Mouse (Mus musculus): Measurements from ENCODE around the gene Lnx1. TPM values are rescaled to one million over a fixed set of nuclear protein-coding genes. Genes with fewer than 3 reads are reported as not detected.

The Lnx1 gene
- polyA plus RNA-seq, 1 experiment from 2014 or later, result 1.5 TPM

DNA sequence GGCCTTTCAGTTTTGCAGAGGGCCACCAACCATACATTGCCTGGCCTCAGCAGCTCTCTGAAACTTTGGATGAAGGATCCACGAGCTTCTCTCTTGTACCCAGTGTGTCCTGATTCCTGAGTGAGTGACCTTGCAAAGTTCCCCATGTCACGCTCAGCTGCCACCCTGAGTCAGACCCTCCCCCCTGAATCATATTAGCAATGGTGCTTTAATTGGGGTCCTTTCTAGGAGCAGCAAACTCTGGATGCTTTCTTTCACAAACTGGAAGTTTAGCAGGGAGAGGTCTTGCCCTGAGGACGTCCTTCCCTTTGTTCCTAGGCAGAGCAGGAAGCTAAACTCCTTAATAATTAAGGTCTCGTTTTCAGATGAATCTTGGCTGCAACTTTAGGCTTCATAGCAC, 22.8 kb upstream of the Lnx1 start:
- Histone ChIP-seq H3K4me1 (replicated peaks) (peaks cover 17% of the 10 kb centered on the region), H3K9ac (replicated peaks) (no peak overlapping the region), H3K27ac (no peak overlapping the region; the same call in 1 of the 2 replicates), H3K36me3 (no peaks in the 10 kb centered on the region), H3K27me3 (no peaks in the 10 kb centered on the region), H3K9me3 (0 out of 2 replicates have a peak, but pooled peaks cover 3% of the 10 kb centered on the region), H3K4me2 (no peak overlapping the region), H3K4me3 (replicated peaks) (no peak overlapping the region)
- no peak for ATAC-seq (ENCODE audit: insufficient number of reproducible peaks, insufficient read depth, low FRiP score, low TSS enrichment, low read depth)
- 37% methylated on average over 4 of the region's 4 CpGs for WGBS

DNA sequence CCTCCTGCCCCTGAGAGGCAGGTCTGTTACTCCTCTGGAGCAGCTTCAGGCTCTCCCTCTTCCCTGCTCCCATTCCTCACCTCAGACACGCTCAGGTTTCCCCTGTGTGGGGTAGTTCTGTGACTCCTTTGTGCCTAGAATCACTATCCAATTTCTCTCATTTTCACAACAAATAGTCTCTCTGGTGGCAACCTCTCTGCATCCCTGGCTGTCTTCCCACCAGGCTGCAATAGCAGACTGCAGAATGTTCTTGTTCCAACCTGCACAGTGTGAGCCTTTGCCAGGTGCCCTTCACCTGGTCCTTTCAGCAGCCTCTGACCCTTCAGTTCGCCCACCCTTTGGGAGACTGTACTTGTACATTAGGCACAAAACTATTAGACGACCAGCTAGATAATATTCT, 19.1 kb upstream of the Lnx1 start:
- H3K4me1 ChIP-seq (replicated peaks), result peaks cover 13% of the 10 kb centered on the region; the same call in 1 of the 2 replicates
- no peaks in the 10 kb centered on the region for H3K27me3 ChIP-seq
- H3K9me3 ChIP-seq, result 0 out of 2 replicates have a peak, but pooled peaks cover 3% of the 10 kb centered on the region
- H3K36me3 ChIP-seq, result no peaks in the 10 kb centered on the region
- H3K4me3 ChIP-seq (replicated peaks), result no peak overlapping the region
- no peak overlapping the region for H3K9ac ChIP-seq (replicated peaks)
- H3K27ac ChIP-seq, result no peak overlapping the region
- 68% methylated on average over 3 of the region's 3 CpGs for WGBS
- ATAC-seq (ENCODE audit: insufficient number of reproducible peaks, insufficient read depth, low FRiP score, low TSS enrichment, low read depth), result no peak
- no peak overlapping the region for H3K4me2 ChIP-seq

DNA sequence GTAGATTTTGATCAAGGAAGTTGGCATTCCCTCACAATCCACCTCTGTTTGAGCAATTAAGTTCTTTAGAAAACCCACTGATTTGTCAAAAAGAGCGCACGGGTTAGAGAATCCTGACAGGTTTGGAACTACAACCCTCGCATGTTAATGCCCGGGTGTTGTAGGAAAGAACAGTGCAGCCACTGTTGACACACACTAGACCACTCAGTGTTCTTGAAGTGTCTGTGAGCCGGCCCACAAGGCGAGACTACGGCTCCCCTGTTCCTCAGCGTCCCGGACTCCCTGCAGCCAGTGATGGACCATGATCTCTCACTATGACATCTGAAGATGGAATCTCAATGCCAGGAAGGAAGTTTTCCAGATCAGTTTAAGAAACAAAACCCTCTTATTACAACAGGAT, 17.9 kb upstream of the Lnx1 start:
- ATAC-seq (ENCODE audit: insufficient number of reproducible peaks, insufficient read depth, low FRiP score, low TSS enrichment, low read depth), result no peak
- Histone ChIP-seq H3K4me1 (replicated peaks) (peaks cover 4% of the 10 kb centered on the region; the same call in 1 of the 2 replicates), H3K27me3 (no peaks in the 10 kb centered on the region), H3K27ac (no peak overlapping the region), H3K4me2 (no peak overlapping the region), H3K9me3 (0 out of 2 replicates have a peak, but pooled peaks cover 3% of the 10 kb centered on the region), H3K36me3 (no peaks in the 10 kb centered on the region), H3K4me3 (replicated peaks) (no peak overlapping the region), H3K9ac (replicated peaks) (no peak overlapping the region)
- WGBS, result 78% methylated on average over 9 of the region's 9 CpGs

GRCm38 (mm10) chr5:74716165-74716564, 13.5 kb upstream of the Lnx1 start:
- peaks cover 6% of the 10 kb centered on the region for H3K4me1 ChIP-seq (replicated peaks)
- H3K27ac ChIP-seq, result no peak overlapping the region
- H3K36me3 ChIP-seq, result no peaks in the 10 kb centered on the region
- no peaks in the 10 kb centered on the region for H3K9me3 ChIP-seq
- no peaks in the 10 kb centered on the region for H3K27me3 ChIP-seq
- ATAC-seq (ENCODE audit: insufficient number of reproducible peaks, insufficient read depth, low FRiP score, low TSS enrichment, low read depth), result no peak
- H3K9ac ChIP-seq (replicated peaks), result no peak overlapping the region
- WGBS, result 18% methylated on average over 7 of the region's 7 CpGs
- H3K4me2 ChIP-seq, result no peak overlapping the region
- no peak overlapping the region for H3K4me3 ChIP-seq (replicated peaks)

- H3K27ac ChIP-seq, result no peak overlapping the region
- peaks cover 6% of the 10 kb centered on the region for H3K4me1 ChIP-seq (replicated peaks)
- 0 out of 2 replicates have a peak, but pooled peaks cover 3% of the 10 kb centered on the region for H3K27me3 ChIP-seq
- 78% methylated on average over 4 of the region's 4 CpGs for WGBS
- no peak overlapping the region for H3K4me2 ChIP-seq
- H3K4me3 ChIP-seq (replicated peaks), result no peak overlapping the region
- ATAC-seq (ENCODE audit: insufficient number of reproducible peaks, insufficient read depth, low FRiP score, low TSS enrichment, low read depth), result no peak
- H3K36me3 ChIP-seq, result no peaks in the 10 kb centered on the region
- H3K9ac ChIP-seq (replicated peaks), result no peak overlapping the region
- no peaks in the 10 kb centered on the region for H3K9me3 ChIP-seq
Observed at GRCm38 (mm10) chr5:74712811-74713210, 10.1 kb upstream of the Lnx1 start.

DNA sequence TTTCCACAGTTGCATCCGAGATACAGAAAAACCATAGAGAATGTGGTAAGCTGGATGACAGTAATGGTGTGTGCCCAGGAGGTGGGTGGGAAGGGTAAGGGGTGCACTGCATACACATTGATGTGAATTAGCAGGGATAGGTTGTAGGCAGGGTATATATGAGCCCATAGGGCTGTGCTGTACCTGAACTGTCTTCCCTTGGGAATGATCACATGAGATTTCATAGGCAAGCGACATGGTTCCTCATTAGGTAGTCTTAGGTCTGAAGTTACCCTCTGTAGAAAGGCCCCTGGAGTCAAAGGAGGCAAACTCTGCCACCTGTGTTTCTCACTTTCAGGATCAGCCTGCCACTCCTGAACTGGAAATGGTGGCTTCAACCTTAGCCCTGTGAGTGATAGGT, 9.3 kb upstream of the Lnx1 start:
- Histone ChIP-seq H3K4me3 (replicated peaks) (no peak overlapping the region), H3K4me2 (no peak overlapping the region), H3K36me3 (no peaks in the 10 kb centered on the region), H3K9me3 (no peaks in the 10 kb centered on the region), H3K4me1 (replicated peaks) (peaks cover 10% of the 10 kb centered on the region), H3K27ac (no peak overlapping the region), H3K27me3 (0 out of 2 replicates have a peak, but pooled peaks cover 3% of the 10 kb centered on the region), H3K9ac (replicated peaks) (no peak overlapping the region)
- ATAC-seq (ENCODE audit: insufficient number of reproducible peaks, insufficient read depth, low FRiP score, low TSS enrichment, low read depth), result no peak
- 91% methylated on average over 2 of the region's 2 CpGs for WGBS

DNA sequence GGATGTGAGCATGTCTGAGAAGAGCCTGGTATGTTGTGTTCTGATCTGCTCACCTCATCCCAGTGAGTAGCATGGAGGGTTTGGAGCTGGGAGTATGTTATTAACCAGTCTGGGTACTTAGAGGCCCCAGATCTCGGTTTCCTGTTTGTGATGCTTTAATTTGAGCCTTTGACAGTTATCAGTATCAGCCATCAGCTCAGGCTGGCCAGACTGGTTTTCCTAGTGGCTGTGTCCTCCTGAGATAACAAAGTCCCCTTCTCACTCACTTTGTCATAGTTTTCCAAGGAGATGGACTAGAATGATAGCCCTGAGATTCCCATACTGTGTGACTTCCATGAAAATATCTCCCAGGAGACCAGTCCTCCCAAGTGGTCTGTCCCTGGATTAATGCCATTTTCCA, 8.3 kb upstream of the Lnx1 start:
- Histone ChIP-seq H3K27ac (no peak overlapping the region), H3K4me3 (replicated peaks) (no peak overlapping the region), H3K4me1 (replicated peaks) (peaks cover 18% of the 10 kb centered on the region), H3K27me3 (0 out of 2 replicates have a peak, but pooled peaks cover 3% of the 10 kb centered on the region), H3K9me3 (no peaks in the 10 kb centered on the region), H3K9ac (replicated peaks) (no peak overlapping the region), H3K36me3 (no peaks in the 10 kb centered on the region), H3K4me2 (no peak overlapping the region)
- no peak for ATAC-seq (ENCODE audit: insufficient number of reproducible peaks, insufficient read depth, low FRiP score, low TSS enrichment, low read depth)
- 63% methylated on average over 1 of the region's 1 CpGs for WGBS

GRCm38 (mm10) chr5:74710181-74710580, 7.5 kb upstream of the Lnx1 start:
- WGBS, result 88% methylated on average over 4 of the region's 4 CpGs
- H3K4me3 ChIP-seq (replicated peaks), result no peak overlapping the region
- peaks cover 22% of the 10 kb centered on the region for H3K4me1 ChIP-seq (replicated peaks)
- ATAC-seq (ENCODE audit: insufficient number of reproducible peaks, insufficient read depth, low FRiP score, low TSS enrichment, low read depth), result no peak
- 0 out of 2 replicates have a peak, but pooled peaks cover 3% of the 10 kb centered on the region for H3K27me3 ChIP-seq
- H3K27ac ChIP-seq, result no peak overlapping the region
- H3K4me2 ChIP-seq, result no peak overlapping the region
- H3K36me3 ChIP-seq, result no peaks in the 10 kb centered on the region
- no peaks in the 10 kb centered on the region for H3K9me3 ChIP-seq
- H3K9ac ChIP-seq (replicated peaks), result no peak overlapping the region

- Histone ChIP-seq H3K4me1 (replicated peaks) (peaks cover 36% of the 10 kb centered on the region), H3K4me3 (replicated peaks) (peak overlapping the region; percentile 39), H3K27me3 (0 out of 2 replicates have a peak, but pooled peaks cover 3% of the 10 kb centered on the region), H3K36me3 (no peaks in the 10 kb centered on the region), H3K9ac (replicated peaks) (no peak overlapping the region), H3K9me3 (no peaks in the 10 kb centered on the region), H3K27ac (peak overlapping the region; percentile 75), H3K4me2 (peak overlapping the region; percentile 57)
- peak; percentile 79 for ATAC-seq (ENCODE audit: insufficient number of reproducible peaks, insufficient read depth, low FRiP score, low TSS enrichment, low read depth)
- 0% methylated on average over 8 of the region's 8 CpGs for WGBS
Observed at GRCm38 (mm10) chr5:74704460-74704790, 1.7 kb upstream of the Lnx1 start.

DNA sequence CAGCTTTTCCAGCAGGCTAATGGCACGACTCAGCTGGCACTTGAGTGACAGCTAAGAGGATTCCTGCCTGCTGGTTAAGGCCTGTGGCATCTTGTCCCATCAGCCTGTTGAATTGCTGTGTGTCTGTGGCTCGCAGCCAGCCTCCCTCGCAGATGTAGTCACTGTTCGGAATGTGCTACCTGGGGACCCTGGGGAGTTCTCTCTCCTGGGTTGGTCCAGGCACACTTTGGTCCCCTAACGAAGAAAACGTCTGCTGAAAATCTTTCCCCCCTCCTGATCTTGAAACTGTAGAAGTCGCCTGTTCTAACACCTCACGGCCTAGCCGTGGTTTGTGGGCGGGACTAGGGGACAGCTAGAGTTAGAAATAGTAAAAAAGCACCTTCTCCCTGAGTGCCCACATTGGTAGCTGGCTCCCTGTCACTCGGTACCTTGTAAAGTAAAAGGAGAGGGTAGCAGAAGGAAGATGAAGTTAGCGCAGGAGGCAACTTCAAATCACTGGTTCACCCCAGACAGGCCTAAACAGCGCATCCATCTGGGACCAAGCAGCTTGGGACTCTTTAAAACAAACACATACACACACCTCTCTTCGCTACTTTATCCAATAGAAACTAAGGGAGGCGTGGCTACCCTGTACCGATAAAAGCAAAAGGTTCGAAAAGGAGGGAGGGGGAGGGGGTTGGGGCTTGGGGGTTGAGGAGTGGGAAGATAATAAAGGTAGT, 1.2 kb upstream of the Lnx1 start:
- 8% methylated on average over 17 of the region's 17 CpGs for WGBS

GRCm38 (mm10) chr5:74700918-74701317, 1.8 kb downstream of the Lnx1 start:
- no peak overlapping the region for H3K4me2 ChIP-seq
- no peak overlapping the region for H3K4me3 ChIP-seq (replicated peaks)
- H3K27me3 ChIP-seq, result no peaks in the 10 kb centered on the region
- ATAC-seq (ENCODE audit: insufficient number of reproducible peaks, insufficient read depth, low FRiP score, low TSS enrichment, low read depth), result no peak
- no peaks in the 10 kb centered on the region for H3K9me3 ChIP-seq
- 68% methylated on average over 2 of the region's 2 CpGs for WGBS
- H3K36me3 ChIP-seq, result no peaks in the 10 kb centered on the region
- H3K9ac ChIP-seq (replicated peaks), result no peak overlapping the region
- peaks cover 24% of the 10 kb centered on the region for H3K4me1 ChIP-seq (replicated peaks)
- no peak overlapping the region for H3K27ac ChIP-seq

More for the DNA sequence above, 1.2 kb upstream of the Lnx1 start:
- peak; percentile 87 for ATAC-seq (ENCODE audit: insufficient number of reproducible peaks, insufficient read depth, low FRiP score, low TSS enrichment, low read depth)
- peaks cover 36% of the 10 kb centered on the region for H3K4me1 ChIP-seq (replicated peaks)
- H3K9me3 ChIP-seq, result no peaks in the 10 kb centered on the region
- no peaks in the 10 kb centered on the region for H3K36me3 ChIP-seq
- H3K4me2 ChIP-seq, result peak overlapping the region; percentile 57
- peak overlapping the region; percentile 75 for H3K27ac ChIP-seq
- H3K4me3 ChIP-seq (replicated peaks), result peak overlapping the region; percentile 39
- 0 out of 2 replicates have a peak, but pooled peaks cover 2% of the 10 kb centered on the region for H3K27me3 ChIP-seq
- H3K9ac ChIP-seq (replicated peaks), result no peak overlapping the region

- 96% methylated on average over 1 of the region's 1 CpGs for WGBS
- H3K4me3 ChIP-seq (replicated peaks), result no peak overlapping the region
Observed at GRCm38 (mm10) chr5:74699673-74700072, 3.0 kb downstream of the Lnx1 start.

More at GRCm38 (mm10) chr5:74699673-74700072, 3.0 kb downstream of the Lnx1 start:
- no peak for ATAC-seq (ENCODE audit: insufficient number of reproducible peaks, insufficient read depth, low FRiP score, low TSS enrichment, low read depth)
- H3K27ac ChIP-seq, result no peak overlapping the region
- H3K4me1 ChIP-seq (replicated peaks), result peaks cover 21% of the 10 kb centered on the region
- no peak overlapping the region for H3K4me2 ChIP-seq
- no peaks in the 10 kb centered on the region for H3K36me3 ChIP-seq
- H3K9ac ChIP-seq (replicated peaks), result no peak overlapping the region
- no peaks in the 10 kb centered on the region for H3K9me3 ChIP-seq
- no peaks in the 10 kb centered on the region for H3K27me3 ChIP-seq

Data from limb, embryonic 12.5 days (tissue).